In the genomic region with DNA sequence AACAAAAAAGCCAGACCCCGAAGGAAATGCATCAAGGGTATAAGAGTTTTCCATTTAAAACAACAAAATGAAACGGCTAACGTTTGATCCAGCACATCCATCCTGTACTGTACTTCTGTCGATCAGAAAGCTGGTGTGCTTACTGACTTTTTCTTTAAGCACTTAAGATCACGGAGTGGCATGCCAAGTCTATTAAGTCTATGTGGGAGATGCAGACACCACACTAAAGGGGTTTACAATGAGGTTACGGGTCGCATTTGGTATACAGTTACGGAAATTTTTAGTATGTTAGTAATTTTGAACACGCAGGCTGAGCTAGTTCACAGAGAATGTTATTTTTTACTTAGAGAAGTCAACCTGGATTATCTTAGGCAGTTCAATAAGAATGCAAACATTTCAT, we compare ENCODE assay signal across 8 mouse cellular contexts. TPM values are rescaled to one million over a fixed set of nuclear protein-coding genes. Genes with fewer than 3 reads are reported as not detected.
DNase-seq lines count a peak whose midpoint lies in the region; ATAC-seq and TF ChIP-seq lines count a peak whose summit lies in the region.

No protein-coding gene starts in this region.

- no peaks in the 10 kb centered on the region for H3K27me3 ChIP-seq in heart, embryonic 15.5 days
- no peaks in the 10 kb centered on the region for H3K27me3 ChIP-seq in MEL (ENCODE audit: control insufficient read depth in 1 of 2, insufficient read depth in 2 of 2, low read length in 2 of 2)
- H3K27me3 ChIP-seq in hindbrain, embryonic 10.5 days (ENCODE audit: insufficient read depth, poor library complexity, severe bottlenecking), result no peaks in the 10 kb centered on the region
- no peaks in the 10 kb centered on the region for H3K27me3 ChIP-seq in midbrain, embryonic 13.5 days

- intact Hi-C loops in heart, postnatal 10 days (cut with DNase I), result no loop called here

- DNase-seq in heart, postnatal 10 days, result no peak
- peak; percentile 59 for DNase-seq in MEL (ENCODE audit: low read depth, low spot score)
- DNase-seq in hindbrain, embryonic 10.5 days (ENCODE audit: low spot score), result no peak
- DNase-seq in right cerebral cortex, postnatal 25 days, result no peak
- no peak for DNase-seq in spleen, adult 12 weeks (ENCODE audit: low spot score)
- no peak for DNase-seq in urinary bladder, postnatal 14 days (ENCODE audit: low spot score)

- 30% methylated on average over 9 of the region's 9 CpGs for WGBS in heart, embryonic 15.5 days
- WGBS in hindbrain, embryonic 10.5 days, result 57% methylated on average over 9 of the region's 9 CpGs
- 56% methylated on average over 9 of the region's 9 CpGs for WGBS in midbrain, embryonic 13.5 days

- TF ChIP-seq RAD21 in MEL (IDR thresholded peaks at IDR 0.05; ENCODE audit: low read depth, low read length), result no peak

- peak overlapping the region; percentile 82 for H3K4me3 ChIP-seq in heart, embryonic 15.5 days
- peak overlapping the region; percentile 86 to 100 for H3K4me3 ChIP-seq in MEL (ENCODE audit: control insufficient read depth in 1 of 2, insufficient read depth in 1 of 2, low read depth in 2 of 2, low read length in 2 of 2)
- H3K4me3 ChIP-seq in hindbrain, embryonic 10.5 days, result peak overlapping the region; percentile 76
- H3K4me3 ChIP-seq in midbrain, embryonic 13.5 days (replicated peaks), result peak overlapping the region; percentile 86

- peaks cover 9% of the 10 kb centered on the region; the same call in 1 of the 2 replicates for H3K36me3 ChIP-seq in heart, embryonic 15.5 days
- peaks cover 0 to 8% of the 10 kb centered on the region in 2 experiments; a peak in 2 of 4 replicates for H3K36me3 ChIP-seq in MEL (ENCODE audit: control insufficient read depth in 1 of 2, insufficient read depth in 2 of 2, low read length in 2 of 2)
- peaks cover 19% of the 10 kb centered on the region for H3K36me3 ChIP-seq in hindbrain, embryonic 10.5 days
- H3K36me3 ChIP-seq in midbrain, embryonic 13.5 days, result peaks cover 11% of the 10 kb centered on the region

- H3K27ac ChIP-seq in heart, embryonic 15.5 days, result no peak overlapping the region
- H3K27ac ChIP-seq in MEL (ENCODE audit: control insufficient read depth, low read depth, low read length), result peak overlapping the region; percentile 35
- peak overlapping the region; percentile 95 for H3K27ac ChIP-seq in hindbrain, embryonic 10.5 days
- H3K27ac ChIP-seq in midbrain, embryonic 13.5 days, result no peak overlapping the region

- peaks cover 39% of the 10 kb centered on the region for H3K79me2 ChIP-seq in MEL (ENCODE audit: control insufficient read depth, insufficient read depth, low read length, poor library complexity)

- no peak for ATAC-seq in heart, embryonic 15.5 days (replicated peaks; ENCODE audit: insufficient number of reproducible peaks, insufficient read depth, low FRiP score, low read depth)
- no peak for ATAC-seq in midbrain, embryonic 13.5 days

- no peak for TF ChIP-seq EP300 in MEL (IDR thresholded peaks at IDR 0.05; ENCODE audit: low read depth in 1 of 2, low read length in 2 of 2)

- peaks cover 11% of the 10 kb centered on the region for H3K4me1 ChIP-seq in heart, embryonic 15.5 days (replicated peaks)
- H3K4me1 ChIP-seq in MEL (ENCODE audit: control insufficient read depth in 1 of 2, insufficient read depth in 2 of 2, low read length in 2 of 2), result peaks cover 0 to 9% of the 10 kb centered on the region in 2 experiments; a peak in 2 of 4 replicates
- peaks cover 16% of the 10 kb centered on the region for H3K4me1 ChIP-seq in hindbrain, embryonic 10.5 days (replicated peaks)
- peaks cover 20% of the 10 kb centered on the region for H3K4me1 ChIP-seq in midbrain, embryonic 13.5 days (replicated peaks)

- H3K4me2 ChIP-seq in heart, embryonic 15.5 days, result peak overlapping the region; percentile 92
- peak overlapping the region; percentile 78 for H3K4me2 ChIP-seq in midbrain, embryonic 13.5 days (replicated peaks)

- peak overlapping the region; percentile 71 for H3K9ac ChIP-seq in heart, embryonic 15.5 days
- H3K9ac ChIP-seq in MEL (ENCODE audit: control insufficient read depth, low read depth, low read length, poor library complexity, severe bottlenecking), result peak overlapping the region; percentile 99
- peak overlapping the region; percentile 76; the same call in 1 of the 2 replicates for H3K9ac ChIP-seq in midbrain, embryonic 13.5 days (replicated peaks)

- no peak for TF ChIP-seq POLR2A in MEL (IDR thresholded peaks at IDR 0.05; ENCODE audit: control insufficient read depth in 1 of 2, insufficient read depth in 1 of 2, low read depth in 1 of 2, low read length in 2 of 2, poor library complexity in 1 of 2)

- H3K9me3 ChIP-seq in heart, embryonic 15.5 days (replicated peaks), result no peaks in the 10 kb centered on the region
- H3K9me3 ChIP-seq in MEL (replicated peaks; ENCODE audit: insufficient read depth, low read length), result no peaks in the 10 kb centered on the region
- H3K9me3 ChIP-seq in hindbrain, embryonic 10.5 days, result no peaks in the 10 kb centered on the region
- H3K9me3 ChIP-seq in midbrain, embryonic 13.5 days, result no peaks in the 10 kb centered on the region

- TF ChIP-seq CTCF in MEL (IDR thresholded peaks at IDR 0.05 in 2 of 3, conservative IDR thresholded peaks at IDR 0.05 in 1 of 3; ENCODE audit: control insufficient read depth in 1 of 3, insufficient read depth in 1 of 3, low read depth in 2 of 3, low read length in 3 of 3, poor library complexity in 1 of 3, severe bottlenecking in 1 of 3), result no peak

TF ChIP-seq in MEL, 35 proteins besides CTCF, POLR2A, EP300 and RAD21:
- no peak for TF ChIP-seq NRF1 (IDR thresholded peaks at IDR 0.05; ENCODE audit: insufficient read depth, low read depth, low read length, poor library complexity, severe bottlenecking)
- TF ChIP-seq ZMIZ1 (IDR thresholded peaks at IDR 0.05; ENCODE audit: low read depth, low read length), result no peak
- no peak for TF ChIP-seq MAX (IDR thresholded peaks at IDR 0.05; ENCODE audit: low read length)
- no peak for TF ChIP-seq NELFE (IDR thresholded peaks at IDR 0.05; ENCODE audit: low read depth, low read length)

RNA-seq across cellular contexts. Expression of a gene that starts 0.4 kb away (rescaled TPM):
- 18.5 and 20.0 TPM in 2 replicates for polyA plus RNA-seq in heart, embryonic 15.5 days (2015; fragmentation: Nextera tagmentation; extraction: Ambion mirVana)
- 1 to 10 TPM; 6.0 to 6.9 TPM for total RNA-seq in heart, postnatal 10 days (2021)
- 15.1 and 16.3 TPM in 2 replicates for total RNA-seq in MEL (2012; rRNA removed)
- 10 to 100 TPM in 1 of 2 experiments, not detected in 1; 16.3 TPM for polyA plus RNA-seq in MEL (2012; ENCODE audit: insufficient read depth in 1 of 2, insufficient read length in 2 of 2, low read depth in 1 of 2, low replicate concordance in 2 of 2, missing spikeins in 1 of 2)
- 39.1 and 44.6 TPM in 2 replicates for polyA plus RNA-seq in hindbrain, embryonic 10.5 days (2016; fragmentation: Nextera tagmentation; extraction: Ambion mirVana)
- polyA plus RNA-seq in midbrain, embryonic 13.5 days (2015; fragmentation: Nextera tagmentation; extraction: Ambion mirVana), result 36.5 and 38.6 TPM in 2 replicates

RNA-seq across cellular contexts. Expression of a gene that starts 0.7 kb away (rescaled TPM):
- polyA plus RNA-seq in heart, embryonic 15.5 days (2015; fragmentation: Nextera tagmentation; extraction: Ambion mirVana), result 9.2 and 13.2 TPM in 2 replicates
- total RNA-seq in heart, postnatal 10 days (2021), result 1 to 10 TPM; 4.6 to 5.1 TPM
- total RNA-seq in MEL (2012; rRNA removed), result 19.3 and 21.7 TPM in 2 replicates
- 10 to 100 TPM in 1 of 2 experiments, not detected in 1; 20.0 TPM for polyA plus RNA-seq in MEL (2012; ENCODE audit: insufficient read depth in 1 of 2, insufficient read length in 2 of 2, low read depth in 1 of 2, low replicate concordance in 2 of 2, missing spikeins in 1 of 2)
- 21.0 and 22.3 TPM in 2 replicates for polyA plus RNA-seq in hindbrain, embryonic 10.5 days (2016; fragmentation: Nextera tagmentation; extraction: Ambion mirVana)
- 13.4 and 15.8 TPM in 2 replicates for polyA plus RNA-seq in midbrain, embryonic 13.5 days (2015; fragmentation: Nextera tagmentation; extraction: Ambion mirVana)

Comparison
In these comparisons a context has a peak if more than half of its experiments do, and no peak if none do; other contexts are left out.
1. H3K27ac ChIP-seq: peak in MEL (single experiment) and hindbrain, embryonic 10.5 days (single experiment); none in heart, embryonic 15.5 days (single experiment) and midbrain, embryonic 13.5 days (single experiment).
2. Peak in every context shown above with its lines, with median percentiles within 50 percentile points of each other: H3K4me3 ChIP-seq and H3K9ac ChIP-seq.